Mouse (Mus musculus) stomach, embryonic 15.5 days (tissue): ENCODE measurements at regions not wholly inside any gene's neighbourhood (a gene's known extent, or its start where the extent isn't known, plus 50 kb on each side); places are given as distances from the start of the nearest gene placed in this dataset.

Experiments used
- ATAC-seq: fragments of 200-750 bp; cut with Nextera tagmentation; 2 replicates; pipeline ENCODE4 v1.8.0; 2017; ENCODE audit warnings: low read depth, moderate number of reproducible peaks, moderate TSS enrichment; ENCODE audit not compliant: insufficient read depth, low FRiP score
- H3K27ac ChIP-seq: fragments of 300-500 bp; sonication (generic); 2 replicates; pipeline ENCODE4 v1.5.1; 2015; ENCODE audit warnings: mild to moderate bottlenecking, inconsistent platforms
- H3K27me3 ChIP-seq: fragments of 300-500 bp; sonication (generic); replicated peaks from 2 replicates; pipeline ENCODE4 v1.6.1; 2015; ENCODE audit warnings: inconsistent platforms
- H3K36me3 ChIP-seq: fragments of 300-500 bp; sonication (generic); 2 replicates; pipeline ENCODE4 v1.6.1; 2015; ENCODE audit warnings: inconsistent platforms
- H3K4me1 ChIP-seq: fragments of 300-500 bp; sonication (generic); 2 replicates; pipeline ENCODE4 v1.6.1; 2015; ENCODE audit warnings: inconsistent platforms
- H3K4me2 ChIP-seq: fragments of 300-500 bp; sonication (generic); 2 replicates; pipeline ENCODE4 v1.6.1; 2015; ENCODE audit warnings: mild to moderate bottlenecking, inconsistent platforms
- H3K4me3 ChIP-seq: fragments of 300-500 bp; sonication (generic); replicated peaks from 2 replicates; pipeline ENCODE4 v1.5.1; 2015; ENCODE audit warnings: inconsistent platforms
- H3K9ac ChIP-seq: fragments of 300-500 bp; sonication (generic); 2 replicates; pipeline ENCODE4 v1.6.1; 2015; ENCODE audit warnings: inconsistent platforms
- H3K9me3 ChIP-seq: fragments of 300-500 bp; sonication (generic); 2 replicates; pipeline ENCODE4 v1.6.1; 2016; ENCODE audit warnings: inconsistent platforms
- WGBS: fragments of 180-500 bp; shearing (Covaris S2); methylation state at CpG from one replicate; pipeline ENCODE4 v1.1.7; 2015; 5-methylcytosine and 5-hydroxymethylcytosine counted together

DNA sequence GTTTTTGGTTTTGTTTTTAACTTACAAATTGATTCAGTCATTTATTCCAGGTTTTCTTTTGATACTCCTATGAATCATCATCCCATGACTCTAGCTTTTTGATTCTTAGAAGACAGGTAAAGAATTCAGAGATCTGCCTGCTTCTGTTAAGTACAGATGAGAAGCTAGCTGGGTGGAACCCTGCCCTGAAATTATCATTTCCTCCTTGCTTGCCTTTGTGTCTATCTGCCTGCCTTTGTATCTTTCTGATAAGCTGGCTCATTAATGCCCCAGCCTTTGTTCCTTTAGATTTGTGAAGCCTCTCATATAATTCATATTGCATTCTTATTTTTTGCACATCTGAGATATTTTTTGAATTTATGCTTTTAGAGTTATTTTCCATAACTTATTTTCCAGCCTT, 167.6 kb upstream of the Gm49339 start:
- no peak for ATAC-seq
- Histone ChIP-seq H3K36me3 (no peaks in the 10 kb centered on the region), H3K4me1 (no peaks in the 10 kb centered on the region), H3K9me3 (no peaks in the 10 kb centered on the region), H3K27ac (no peak overlapping the region), H3K9ac (no peak overlapping the region), H3K4me3 (no peak overlapping the region), H3K27me3 (no peaks in the 10 kb centered on the region), H3K4me2 (no peak overlapping the region)

DNA sequence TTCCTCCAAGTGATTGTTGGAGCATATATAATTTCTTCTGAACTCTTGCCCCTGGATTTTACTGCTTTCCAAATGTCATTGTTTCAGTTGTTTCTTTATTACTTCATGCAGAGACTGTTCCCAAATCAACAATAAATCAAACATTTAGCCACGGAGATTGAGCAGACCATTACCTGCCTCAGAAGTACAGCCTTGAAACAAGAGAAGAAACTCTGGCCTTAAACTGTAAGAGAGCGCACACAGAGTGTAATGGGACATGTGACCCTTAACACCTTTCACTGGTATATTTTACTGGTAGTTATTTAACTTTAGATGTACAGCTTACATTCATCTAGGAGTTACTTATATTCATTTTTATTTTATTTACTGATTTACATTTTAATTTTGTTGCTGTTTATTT, 160.2 kb upstream of the Gm49339 start:
- Histone ChIP-seq H3K27ac (no peak overlapping the region), H3K4me3 (no peak overlapping the region), H3K9ac (no peak overlapping the region), H3K4me1 (no peaks in the 10 kb centered on the region), H3K9me3 (no peaks in the 10 kb centered on the region), H3K4me2 (no peak overlapping the region), H3K36me3 (no peaks in the 10 kb centered on the region), H3K27me3 (no peaks in the 10 kb centered on the region)
- 61% methylated on average over 2 of the region's 2 CpGs for WGBS
- no peak for ATAC-seq

- WGBS: 69% methylated on average over 4 of the region's 4 CpGs
- Histone ChIP-seq H3K4me3 (no peak overlapping the region), H3K27me3 (no peaks in the 10 kb centered on the region), H3K9me3 (no peaks in the 10 kb centered on the region), H3K36me3 (no peaks in the 10 kb centered on the region), H3K4me2 (no peak overlapping the region), H3K4me1 (no peaks in the 10 kb centered on the region), H3K9ac (no peak overlapping the region), H3K27ac (no peak overlapping the region)
- ATAC-seq: no peak
These were observed 151.6 kb upstream of the Gm49339 start for GRCm38 (mm10) chr10:51328772-51329171.

DNA sequence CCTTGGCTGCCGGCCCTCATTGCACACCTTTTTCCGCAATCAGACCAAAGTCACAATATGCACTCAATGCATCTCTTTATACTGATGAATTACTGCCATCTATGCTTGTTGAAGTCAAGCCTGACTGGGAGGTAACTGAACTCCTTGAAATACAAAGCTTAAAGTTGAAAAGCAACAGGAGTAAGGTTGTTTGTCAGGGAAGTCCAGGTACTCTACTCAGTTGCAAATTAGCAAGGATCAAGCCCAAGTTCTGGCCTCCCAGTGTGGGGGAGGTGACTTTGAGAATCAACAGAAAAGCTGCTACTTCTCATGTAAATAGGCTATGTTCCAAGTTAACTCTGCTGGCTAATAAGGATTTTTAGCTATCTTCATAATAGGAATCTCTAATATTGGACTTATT, 151.0 kb upstream of the Gm49339 start:
- Histone ChIP-seq H3K36me3 (no peaks in the 10 kb centered on the region), H3K27me3 (no peaks in the 10 kb centered on the region), H3K9me3 (no peaks in the 10 kb centered on the region), H3K27ac (no peak overlapping the region), H3K9ac (no peak overlapping the region), H3K4me2 (no peak overlapping the region), H3K4me1 (no peaks in the 10 kb centered on the region), H3K4me3 (no peak overlapping the region)
- 92% methylated on average over 2 of the region's 2 CpGs for WGBS
- no peak for ATAC-seq
